41 mouse cellular contexts compared by ENCODE assay signal in genomic region chr16:48800906-48801305, GRCm38 (mm10). TPM values are rescaled to one million over a fixed set of nuclear protein-coding genes. Genes with fewer than 3 reads are reported as not detected.
DNase-seq lines count a peak whose midpoint lies in the region; ATAC-seq lines count a peak whose summit lies in the region.
"Had no signal": no experiment of that assay in that cellular context is flagged by ENCODE, and none has a peak within 500 bp of the region (broad histone marks: within the 10 kb centered on the region; RNA-seq: fewer than 3 reads in every experiment).

No protein-coding gene starts in this region.

- no peak overlapping the region for H3K4me2 ChIP-seq in forebrain, embryonic 13.5 days
- H3K4me2 ChIP-seq: heart, embryonic 13.5 days; hindbrain, embryonic 15.5 days; kidney, embryonic 15.5 days; limb, embryonic 13.5 days; liver, embryonic 11.5 days; lung, embryonic 15.5 days; midbrain, embryonic 12.5 days; neural tube, embryonic 15.5 days had no signal

- H3K4me3 ChIP-seq in forebrain, embryonic 13.5 days: no peak overlapping the region
- H3K4me3 ChIP-seq: erythroblast, embryonic 14.5 days; heart, embryonic 13.5 days; hindbrain, embryonic 10.5 days; hindbrain, embryonic 15.5 days; kidney, embryonic 15.5 days; layer of hippocampus, adult 2 months; limb, embryonic 13.5 days; lung, embryonic 15.5 days; megakaryocyte, embryonic 14.5 days; midbrain, embryonic 12.5 days; neural tube, embryonic 15.5 days had no signal

- H3K4me1 ChIP-seq in forebrain, embryonic 13.5 days: no peaks in the 10 kb centered on the region
- H3K4me1 ChIP-seq: heart, embryonic 13.5 days; hindbrain, embryonic 10.5 days; hindbrain, embryonic 15.5 days; kidney, embryonic 15.5 days; limb, embryonic 13.5 days; lung, embryonic 15.5 days; megakaryocyte, embryonic 14.5 days; midbrain, embryonic 12.5 days; neural tube, embryonic 15.5 days had no signal

- no peak overlapping the region for H3K27ac ChIP-seq in forebrain, embryonic 13.5 days
- H3K27ac ChIP-seq: heart, embryonic 13.5 days; hindbrain, embryonic 10.5 days; hindbrain, embryonic 15.5 days; kidney, embryonic 15.5 days; layer of hippocampus, adult 2 months; limb, embryonic 13.5 days; lung, embryonic 15.5 days; midbrain, embryonic 12.5 days; neural tube, embryonic 15.5 days had no signal

- H3K9me3 ChIP-seq in forebrain, embryonic 13.5 days (replicated peaks): no peaks in the 10 kb centered on the region
- H3K9me3 ChIP-seq: heart, embryonic 13.5 days; hindbrain, embryonic 10.5 days; hindbrain, embryonic 15.5 days; kidney, embryonic 15.5 days; limb, embryonic 13.5 days; lung, embryonic 15.5 days; megakaryocyte, embryonic 14.5 days; midbrain, embryonic 12.5 days; neural tube, embryonic 15.5 days had no signal

- DNase-seq in thymus, postnatal 0 days (ENCODE audit: low spot score): peak; percentile 68
- no peak for DNase-seq in thymus, postnatal 10 days (ENCODE audit: low spot score in 2 of 2)
- peak; percentile 39 for DNase-seq in thymus, postnatal 14 days
- DNase-seq in adrenal gland, adult 2 months: no peak
- DNase-seq in cerebellum, adult 9-11 months: no peak
- DNase-seq: adrenal gland, postnatal 10 days; cerebellum, adult 11 months; cerebellum, adult 9-10 months; gastrocnemius, postnatal 36 days; heart, postnatal 10 days; kidney, adult 11 months; kidney, postnatal 36 days; right cerebral cortex, adult 18-20 months; spleen, adult 18-20 months had no signal

- WGBS in forebrain, embryonic 13.5 days: 94% methylated on average over 2 of the region's 2 CpGs

- H3K27me3 ChIP-seq in forebrain, embryonic 13.5 days: no peaks in the 10 kb centered on the region
- H3K27me3 ChIP-seq: heart, embryonic 13.5 days; hindbrain, embryonic 15.5 days; kidney, embryonic 15.5 days; limb, embryonic 13.5 days; lung, embryonic 15.5 days; megakaryocyte, embryonic 14.5 days; midbrain, embryonic 12.5 days; neural tube, embryonic 15.5 days had no signal

- H3K36me3 ChIP-seq in forebrain, embryonic 13.5 days (ENCODE audit: poor library complexity, severe bottlenecking): no peaks in the 10 kb centered on the region
- H3K36me3 ChIP-seq: heart, embryonic 13.5 days; hindbrain, embryonic 10.5 days; hindbrain, embryonic 15.5 days; kidney, embryonic 15.5 days; limb, embryonic 13.5 days; lung, embryonic 15.5 days; midbrain, embryonic 12.5 days; neural tube, embryonic 15.5 days had no signal

- H3K9ac ChIP-seq in forebrain, embryonic 13.5 days: no peak overlapping the region
- H3K9ac ChIP-seq: heart, embryonic 13.5 days; hindbrain, embryonic 15.5 days; kidney, embryonic 15.5 days; limb, embryonic 13.5 days; lung, embryonic 15.5 days; midbrain, embryonic 12.5 days; neural tube, embryonic 15.5 days had no signal

- ATAC-seq in hematopoietic stem cell, adult 5-6 weeks (replicated peaks in 1 of 2; ENCODE audit: insufficient read depth in 1 of 2, low FRiP score in 2 of 2, low TSS enrichment in 1 of 2, low read depth in 1 of 2, poor library complexity in 2 of 2, severe bottlenecking in 2 of 2): peak; percentile 94 to 95
- no peak for ATAC-seq in forebrain, embryonic 13.5 days
- ATAC-seq: CD4-positive, CD25-positive, alpha-beta regulatory T cell, adult 4 months; inflammation-experienced regulatory T-cells, adult 6 months had no signal

RNA-seq across cellular contexts. Expression of gene Retnlb, which starts 15.8 kb away (rescaled TPM):
- polyA plus RNA-seq in thymus, postnatal 0 days (2015; fragmentation: Nextera tagmentation; extraction: Ambion mirVana): 0.51 and 0.55 TPM in 2 replicates
- not detected in 2 replicates for total RNA-seq in hematopoietic stem cell, adult 5-6 weeks (2017)
- not detected for total RNA-seq in adrenal gland, adult 2 months (2021)
- not detected in 2 replicates for polyA plus RNA-seq in adrenal gland, adult 2 months (2012; rRNA removed)
- not detected in 2 replicates for polyA plus RNA-seq in forebrain, embryonic 13.5 days (2015; fragmentation: Nextera tagmentation; extraction: Ambion mirVana)
- total RNA-seq: adrenal gland, postnatal 10 days; gastrocnemius, adult 18-20 months; gastrocnemius, postnatal 36 days; heart, adult 8-10 months; heart, postnatal 10 days; layer of hippocampus, adult 2 months; layer of hippocampus, postnatal 25 days; left cerebral cortex, adult 8-10 months; left cerebral cortex, postnatal 36 days had no signal
- polyA plus RNA-seq: CD4-positive, CD25-positive, alpha-beta regulatory T cell, adult 4 months; cortical plate, adult 2 months; embryonic facial prominence, embryonic 14.5 days; erythroblast, embryonic 14.5 days; forebrain, embryonic 11.5 days; frontal cortex, adult 2 months; heart, embryonic 13.5 days; hindbrain, embryonic 10.5 days; hindbrain, embryonic 15.5 days; inflammation-experienced regulatory T-cells, adult 6 months; kidney, embryonic 15.5 days; limb, embryonic 13.5 days; liver, embryonic 11.5 days; liver, embryonic 16.5 days; midbrain, embryonic 12.5 days; neural tube, embryonic 15.5 days; stomach, embryonic 16.5 days had no signal

RNA-seq across cellular contexts. Expression of gene Trat1, which starts 29.1 kb away (rescaled TPM):
- polyA plus RNA-seq in thymus, postnatal 0 days (2015; fragmentation: Nextera tagmentation; extraction: Ambion mirVana): 175 and 176 TPM in 2 replicates
- total RNA-seq in hematopoietic stem cell, adult 5-6 weeks (2017): 1.2 and 1.8 TPM in 2 replicates
- not detected for total RNA-seq in adrenal gland, adult 2 months (2021)
- not detected in 2 replicates for polyA plus RNA-seq in adrenal gland, adult 2 months (2012; rRNA removed)
- not detected in 2 replicates for polyA plus RNA-seq in forebrain, embryonic 13.5 days (2015; fragmentation: Nextera tagmentation; extraction: Ambion mirVana)
- total RNA-seq: gastrocnemius, adult 18-20 months; heart, adult 8-10 months had no signal
- polyA plus RNA-seq: erythroblast, embryonic 14.5 days; forebrain, embryonic 11.5 days; heart, embryonic 13.5 days; hindbrain, embryonic 10.5 days; kidney, embryonic 15.5 days; limb, embryonic 13.5 days; liver, embryonic 11.5 days; liver, embryonic 16.5 days; midbrain, embryonic 12.5 days had no signal

RNA-seq across cellular contexts. Expression of gene Retnla, which starts 41.4 kb away (rescaled TPM):
- 7.2 and 11.2 TPM in 2 replicates for polyA plus RNA-seq in thymus, postnatal 0 days (2015; fragmentation: Nextera tagmentation; extraction: Ambion mirVana)
- total RNA-seq in hematopoietic stem cell, adult 5-6 weeks (2017): not detected in 2 replicates
- total RNA-seq in adrenal gland, adult 2 months (2021): 10 to 100 TPM; 14.5 to 36.5 TPM
- 23.0 and 26.3 TPM in 2 replicates for polyA plus RNA-seq in adrenal gland, adult 2 months (2012; rRNA removed)
- not detected in 2 replicates for polyA plus RNA-seq in forebrain, embryonic 13.5 days (2015; fragmentation: Nextera tagmentation; extraction: Ambion mirVana)
- total RNA-seq: layer of hippocampus, adult 2 months; layer of hippocampus, postnatal 25 days; left cerebral cortex, adult 8-10 months; left cerebral cortex, postnatal 36 days had no signal
- polyA plus RNA-seq: CD4-positive, CD25-positive, alpha-beta regulatory T cell, adult 4 months; embryonic facial prominence, embryonic 14.5 days; erythroblast, embryonic 14.5 days; forebrain, embryonic 11.5 days; frontal cortex, adult 2 months; heart, embryonic 13.5 days; hindbrain, embryonic 10.5 days; hindbrain, embryonic 15.5 days; inflammation-experienced regulatory T-cells, adult 6 months; kidney, embryonic 15.5 days; limb, embryonic 13.5 days; liver, embryonic 11.5 days; liver, embryonic 16.5 days; midbrain, embryonic 12.5 days; neural tube, embryonic 15.5 days; stomach, embryonic 16.5 days had no signal

Comparison
In these comparisons a context has a peak if more than half of its experiments do, and no peak if none do; other contexts are left out.
1. DNase-seq: peak in thymus, postnatal 0 days (single experiment) and thymus, postnatal 14 days (single experiment); none in thymus, postnatal 10 days (0 of 2), adrenal gland, adult 2 months (single experiment) and cerebellum, adult 9-11 months (single experiment).
2. RNA of gene Trat1, which starts 29.1 kb away (polyA plus RNA-seq): 175 to 176 TPM in thymus, postnatal 0 days; not detected in adrenal gland, adult 2 months and not detected in forebrain, embryonic 13.5 days; every median in the first group is over 100 times any median in the second.